Mouse (Mus musculus) stomach, postnatal 0 days (tissue): Measurements from ENCODE around the gene Nol12. TPM values are rescaled to one million over a fixed set of nuclear protein-coding genes. Genes with fewer than 3 reads are reported as not detected.

Experiments
- ATAC-seq: fragments of 200-750 bp; cut with Nextera tagmentation; 2 replicates; pipeline ENCODE4 v1.8.0; 2017; ENCODE audit not compliant: low FRiP score, low TSS enrichment
- DNase-seq: peaks from one replicate; pipeline ENCODE4 v3.0.0-alpha.2; 2016; ENCODE audit warnings: low spot score
- H3K27ac ChIP-seq: fragments of 300-500 bp; sonication (generic); replicated peaks from 2 replicates; pipeline ENCODE4 v1.5.1; 2014; ENCODE audit warnings: mild to moderate bottlenecking, control low read depth
- H3K27me3 ChIP-seq: fragments of 300-500 bp; sonication (generic); 2 replicates; pipeline ENCODE4 v1.6.1; 2014; ENCODE audit warnings: low read length; ENCODE audit not compliant: control insufficient read depth, insufficient read depth
- H3K36me3 ChIP-seq: fragments of 300-500 bp; sonication (generic); 2 replicates; pipeline ENCODE4 v1.6.1; 2014; ENCODE audit warnings: low read length, mixed read lengths; ENCODE audit not compliant: control insufficient read depth, insufficient read depth
- H3K4me1 ChIP-seq: fragments of 300-500 bp; sonication (generic); replicated peaks from 2 replicates; pipeline ENCODE4 v1.6.1; 2014; ENCODE audit warnings: antibody characterized with exemption; ENCODE audit not compliant: control insufficient read depth, insufficient read depth
- H3K4me2 ChIP-seq: fragments of 300-500 bp; sonication (generic); replicated peaks from 2 replicates; pipeline ENCODE4 v1.6.1; 2014; ENCODE audit warnings: low read depth, mild to moderate bottlenecking, control low read depth, moderate library complexity
- H3K4me3 ChIP-seq: fragments of 300-500 bp; sonication (generic); 2 replicates; pipeline ENCODE4 v1.5.1; 2014; ENCODE audit warnings: low read depth, low read length, control low read depth
- H3K9ac ChIP-seq: fragments of 300-500 bp; sonication (generic); 2 replicates; pipeline ENCODE4 v1.6.1; 2014; ENCODE audit warnings: mild to moderate bottlenecking, low read length, control low read depth, mixed read lengths
- H3K9me3 ChIP-seq: fragments of 300-500 bp; sonication (generic); 2 replicates; pipeline ENCODE4 v1.6.1; 2016; ENCODE audit warnings: low read length; ENCODE audit not compliant: control insufficient read depth
- CTCF ChIP-seq: IDR thresholded peaks from 2 replicates; pipeline ENCODE4 v1.5.1; 2016; ENCODE audit warnings: antibody characterized with exemption, low read depth, mild to moderate bottlenecking, moderate library complexity
- EP300 ChIP-seq: optimal IDR thresholded peaks from 2 replicates; pipeline ENCODE3; 2016; ENCODE audit warnings: antibody characterized with exemption
- WGBS: fragments of 180-500 bp; shearing (Covaris S2); extraction: QIAGEN DNeasy Blood & Tissue Kit; methylation state at CpG from one replicate; pipeline ENCODE4 v1.1.7; 2014; 5-methylcytosine and 5-hydroxymethylcytosine counted together
- polyA plus RNA-seq: library from polyadenylated mRNA; unstranded; fragments of >200 nt; fragmentation: Nextera tagmentation; extraction: Ambion mirVana; gene quantifications from 2 replicates; pipeline ENCODE4 v1.2.1, GENCODE M21; 2015

Gene Nol12
- polyA plus RNA-seq, 1 experiment from 2014 or later = 36.4 TPM

- H3K27me3 ChIP-seq = no peaks in the 10 kb centered on the region
- H3K36me3 ChIP-seq = peaks cover 19% of the 10 kb centered on the region
- DNase-seq (no peak), ATAC-seq (peak; percentile 67)
- TF ChIP-seq CTCF (no peak), EP300 (no peak)
- H3K9ac ChIP-seq = peak overlapping the region; percentile 63
- H3K9me3 ChIP-seq = no peaks in the 10 kb centered on the region
- 0 out of 2 replicates have a peak, but pooled peaks cover 2% of the 10 kb centered on the region for H3K4me1 ChIP-seq
- peak overlapping the region; percentile 94 for H3K4me2 ChIP-seq
- WGBS = under 1% methylated on average over 69 of the region's 87 CpGs
- H3K4me3 ChIP-seq = peak overlapping the region; percentile 52
- peak overlapping the region; percentile 25 for H3K27ac ChIP-seq
Observed at GRCm38 (mm10) chr15:78914091-78914822, 20.5 kb upstream of the Nol12 start.

- 49% methylated on average over 8 of the region's 8 CpGs for WGBS
- H3K4me2 ChIP-seq = peak overlapping the region; percentile 94
- no peak overlapping the region for H3K27ac ChIP-seq
- DNase-seq (no peak), ATAC-seq (no peak)
- 0 out of 2 replicates have a peak, but pooled peaks cover 2% of the 10 kb centered on the region for H3K4me1 ChIP-seq
- H3K4me3 ChIP-seq = peak overlapping the region; percentile 52
- H3K36me3 ChIP-seq = peaks cover 15% of the 10 kb centered on the region
- no peak for TF ChIP-seq CTCF
- no peak for TF ChIP-seq EP300
- peak overlapping the region; percentile 63; the same call in 1 of the 2 replicates for H3K9ac ChIP-seq
- H3K9me3 ChIP-seq = no peaks in the 10 kb centered on the region
- no peaks in the 10 kb centered on the region for H3K27me3 ChIP-seq
Observed at GRCm38 (mm10) chr15:78914823-78915659, 19.7 kb upstream of the Nol12 start.

- Histone ChIP-seq H3K27me3 (no peaks in the 10 kb centered on the region), H3K36me3 (peaks cover 10% of the 10 kb centered on the region), H3K9ac (no peak overlapping the region), H3K4me2 (peak overlapping the region; percentile 27; the same call in 1 of the 2 replicates), H3K4me3 (no peak overlapping the region), H3K4me1 (0 out of 2 replicates have a peak, but pooled peaks cover 2% of the 10 kb centered on the region), H3K27ac (no peak overlapping the region), H3K9me3 (no peaks in the 10 kb centered on the region)
- DNase-seq = peak; percentile 61
- TF ChIP-seq CTCF (peak; percentile 97), EP300 (no peak)
- WGBS = 5% methylated on average over 8 of the region's 8 CpGs
- peak; percentile 38; the same call in 1 of the 2 replicates for ATAC-seq
Observed at GRCm38 (mm10) chr15:78915660-78916017, 19.1 kb upstream of the Nol12 start.

DNA sequence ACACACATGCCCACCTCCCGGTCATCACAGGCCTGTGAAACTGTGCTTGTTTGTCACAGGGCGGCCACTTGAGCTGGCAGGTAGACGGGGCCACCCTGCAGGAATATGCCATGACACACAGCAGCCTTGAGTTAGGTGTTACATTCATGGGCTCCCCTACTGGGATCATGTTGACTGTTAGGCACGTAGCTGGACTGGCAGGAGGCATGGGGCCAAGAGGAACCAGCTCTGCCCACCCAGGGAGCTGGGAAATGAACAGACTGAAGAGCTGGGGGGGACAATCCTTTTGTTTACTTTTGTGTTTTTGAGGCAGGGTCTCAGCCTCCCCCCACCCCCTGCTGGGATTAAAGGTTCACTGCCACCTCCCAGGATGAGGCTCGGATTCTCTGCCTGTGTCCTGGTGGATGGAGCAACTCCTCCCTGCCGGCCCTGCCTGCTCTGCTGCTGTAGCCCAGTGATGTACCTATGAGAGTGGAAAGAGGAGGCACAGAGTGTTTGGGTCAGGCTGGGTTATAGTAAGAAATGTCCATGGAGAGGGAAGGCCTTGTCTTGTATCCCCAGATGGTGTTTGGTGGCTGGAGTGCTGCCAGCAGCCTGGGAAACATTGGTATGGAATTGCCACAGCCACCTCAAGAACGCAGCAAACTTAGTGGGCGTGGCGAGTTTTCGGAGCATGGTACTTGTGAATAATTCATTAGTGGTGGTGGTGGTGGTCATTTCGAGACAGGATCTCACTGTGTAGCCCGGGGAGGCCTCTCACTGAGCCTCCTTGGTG is 18.5 kb upstream of the Nol12 start:
- no peak for DNase-seq
- WGBS = 65% methylated on average over 12 of the region's 12 CpGs
- TF ChIP-seq EP300 = no peak
- no peak for TF ChIP-seq CTCF
- H3K9me3 ChIP-seq = no peaks in the 10 kb centered on the region
- no peak overlapping the region for H3K9ac ChIP-seq
- peaks cover 5% of the 10 kb centered on the region; the same call in 1 of the 2 replicates for H3K36me3 ChIP-seq
- H3K4me1 ChIP-seq = 0 out of 2 replicates have a peak, but pooled peaks cover 2% of the 10 kb centered on the region
- H3K27ac ChIP-seq = no peak overlapping the region
- H3K4me3 ChIP-seq = no peak overlapping the region
- peak overlapping the region; percentile 27; the same call in 1 of the 2 replicates for H3K4me2 ChIP-seq
- no peak for ATAC-seq
- H3K27me3 ChIP-seq = no peaks in the 10 kb centered on the region

DNA sequence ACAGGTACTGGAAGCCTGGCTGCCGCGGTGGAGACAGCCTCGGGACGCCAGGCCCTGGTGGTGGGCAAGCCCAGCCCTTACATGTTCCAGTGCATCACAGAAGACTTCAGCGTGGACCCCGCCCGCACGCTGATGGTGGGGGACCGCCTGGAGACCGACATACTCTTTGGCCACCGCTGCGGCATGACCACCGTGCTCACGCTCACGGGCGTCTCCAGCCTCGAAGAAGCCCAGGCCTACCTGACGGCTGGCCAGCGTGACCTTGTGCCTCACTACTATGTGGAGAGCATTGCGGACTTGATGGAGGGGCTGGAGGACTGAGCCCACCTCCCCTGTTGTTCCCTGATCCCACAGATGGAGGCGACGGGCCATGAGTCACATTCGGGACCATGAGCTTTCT is 16.6 kb upstream of the Nol12 start:
- H3K27me3 ChIP-seq = no peaks in the 10 kb centered on the region
- H3K9me3 ChIP-seq = no peaks in the 10 kb centered on the region
- no peak for ATAC-seq
- no peak for TF ChIP-seq CTCF
- no peak overlapping the region for H3K4me2 ChIP-seq
- H3K27ac ChIP-seq = no peak overlapping the region
- H3K4me3 ChIP-seq = no peak overlapping the region
- 0 out of 2 replicates have a peak, but pooled peaks cover 2% of the 10 kb centered on the region for H3K4me1 ChIP-seq
- H3K36me3 ChIP-seq = no peaks in the 10 kb centered on the region
- WGBS = 90% methylated on average over 23 of the region's 23 CpGs
- no peak for DNase-seq
- no peak overlapping the region for H3K9ac ChIP-seq
